Mouse (Mus musculus): ENCODE data around the gene Il5. TPM values are rescaled to one million over a fixed set of nuclear protein-coding genes. Genes with fewer than 3 reads are reported as not detected.

Il5 gene
- polyA plus RNA-seq, 1 experiment from 2014 or later, result not detected

DNA sequence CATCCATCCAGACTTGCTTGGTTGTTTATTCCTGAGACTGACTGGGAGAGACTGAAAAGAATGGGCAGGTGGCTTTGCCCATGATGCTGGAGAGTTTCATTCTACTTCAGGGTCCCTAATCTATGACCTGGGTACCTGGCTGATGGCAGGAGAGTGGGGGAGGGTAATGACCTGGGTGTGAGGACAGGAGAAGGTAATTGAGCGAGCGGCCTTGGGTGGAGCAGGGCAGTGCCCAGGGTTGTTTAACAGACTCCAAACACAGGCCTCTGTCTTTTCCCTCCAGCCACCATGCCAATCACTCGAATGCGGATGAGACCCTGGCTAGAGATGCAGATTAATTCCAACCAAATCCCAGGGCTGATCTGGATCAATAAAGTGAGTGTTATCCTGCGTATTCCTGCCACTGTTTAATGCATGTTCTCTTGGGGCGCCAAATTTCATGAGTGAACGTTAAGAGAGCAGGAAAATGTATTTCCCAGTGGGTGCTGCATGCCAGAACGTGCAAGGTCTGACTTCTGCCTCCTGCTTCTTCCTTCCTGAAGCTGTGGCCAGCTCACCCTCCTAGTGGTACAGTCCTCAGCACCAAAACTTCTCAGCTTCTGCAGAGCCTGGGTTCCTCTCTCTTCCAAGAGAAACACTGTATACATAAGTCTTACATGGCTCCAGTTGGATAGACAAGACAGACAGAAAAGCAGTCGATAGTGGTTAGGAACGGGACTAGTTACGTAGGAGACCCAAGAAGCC is 50.6 kb downstream of the Il5 start:
- H3K4me1 ChIP-seq (ENCODE audit: insufficient read depth), result peaks cover 24% of the 10 kb centered on the region
- H3K27ac ChIP-seq (ENCODE audit: low read depth), result peak overlapping the region; percentile 97
- 53% methylated on average over 11 of the region's 11 CpGs for WGBS (ENCODE audit: insufficient replicate concordance)
- H3K9me3 ChIP-seq (ENCODE audit: low read length), result no peaks in the 10 kb centered on the region
- no peak for ATAC-seq
- DNase-seq, result no peak
- H3K9ac ChIP-seq (replicated peaks), result peak overlapping the region; percentile 88
- H3K27me3 ChIP-seq (ENCODE audit: insufficient read depth, low read length), result no peaks in the 10 kb centered on the region
- peak overlapping the region; percentile 80 for H3K4me3 ChIP-seq (ENCODE audit: low read depth, low read length)
- H3K4me2 ChIP-seq (ENCODE audit: low read depth, low read length), result peak overlapping the region; percentile 79
- peaks cover 38% of the 10 kb centered on the region for H3K36me3 ChIP-seq (replicated peaks; ENCODE audit: insufficient read depth, low read length)
- TF ChIP-seq EP300 (IDR thresholded peaks at IDR 0.05; ENCODE audit: low read depth), result no peak
- no peak for TF ChIP-seq CTCF (IDR thresholded peaks at IDR 0.05; ENCODE audit: low read depth)

DNA sequence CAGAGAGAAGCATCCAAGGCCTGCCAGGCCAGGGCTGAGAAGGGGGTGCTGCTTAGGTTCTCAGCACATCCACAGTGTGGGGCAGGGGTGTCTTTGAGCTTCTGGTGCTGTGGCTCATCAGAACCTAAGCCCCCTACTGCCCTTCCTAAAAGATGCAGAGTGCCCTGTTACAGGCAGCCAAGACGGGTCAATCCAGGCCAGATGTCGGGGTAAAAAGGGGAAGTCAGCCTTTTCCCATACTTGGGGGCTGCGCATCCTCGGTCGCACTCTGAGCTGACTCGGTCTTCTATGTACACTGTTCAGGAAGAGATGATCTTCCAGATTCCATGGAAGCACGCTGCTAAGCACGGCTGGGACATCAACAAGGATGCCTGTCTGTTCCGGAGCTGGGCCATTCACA is 51.9 kb downstream of the Il5 start:
- Histone ChIP-seq H3K27ac (ENCODE audit: low read depth) (no peak overlapping the region), H3K27me3 (ENCODE audit: insufficient read depth, low read length) (no peaks in the 10 kb centered on the region), H3K4me3 (ENCODE audit: low read depth, low read length) (no peak overlapping the region), H3K9me3 (ENCODE audit: low read length) (no peaks in the 10 kb centered on the region), H3K9ac (replicated peaks) (no peak overlapping the region), H3K4me1 (ENCODE audit: insufficient read depth) (peaks cover 26% of the 10 kb centered on the region), H3K36me3 (replicated peaks; ENCODE audit: insufficient read depth, low read length) (peaks cover 46% of the 10 kb centered on the region), H3K4me2 (ENCODE audit: low read depth, low read length) (peak overlapping the region; percentile 79)
- WGBS (ENCODE audit: insufficient replicate concordance), result 47% methylated on average over 9 of the region's 9 CpGs
- DNase-seq, result no peak
- ATAC-seq, result no peak
- TF ChIP-seq EP300 (IDR thresholded peaks at IDR 0.05; ENCODE audit: low read depth) (no peak), CTCF (IDR thresholded peaks at IDR 0.05; ENCODE audit: low read depth) (no peak)

DNA sequence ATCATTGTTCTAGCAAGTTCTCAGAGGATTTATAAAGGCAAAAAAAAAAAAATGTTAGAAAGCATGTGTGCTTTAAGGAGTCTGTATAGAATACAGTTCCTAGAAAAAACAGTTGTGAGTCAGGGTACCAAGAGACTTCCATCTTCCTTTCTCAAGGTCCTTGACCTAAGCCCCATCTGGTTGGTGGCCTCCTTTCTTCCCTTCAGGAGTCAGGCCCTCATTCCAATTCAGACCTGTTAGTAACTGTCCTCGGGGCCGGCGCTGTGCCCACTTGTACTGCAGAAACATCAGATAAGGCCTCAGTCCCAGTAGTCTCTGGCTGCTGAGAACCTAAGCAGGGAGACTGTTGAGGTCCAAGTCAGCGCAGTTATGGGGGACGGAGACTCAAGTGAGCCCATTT is 52.5 kb downstream of the Il5 start, which contains the start of gene Gm17334:
Gene Gm17334 (minus strand): TSS at position 101 of the 400 bp plus-strand sequence.
- Histone ChIP-seq H3K27me3 (ENCODE audit: insufficient read depth, low read length) (no peaks in the 10 kb centered on the region), H3K9me3 (ENCODE audit: low read length) (no peaks in the 10 kb centered on the region), H3K27ac (ENCODE audit: low read depth) (no peak within 1 kb of the TSS), H3K4me3 (ENCODE audit: low read depth, low read length) (no peak within 1 kb of the TSS), H3K36me3 (replicated peaks; ENCODE audit: insufficient read depth, low read length) (peaks cover 51% of the 10 kb centered on the region), H3K4me2 (ENCODE audit: low read depth, low read length) (peak within 1 kb of the TSS; percentile 79), H3K9ac (replicated peaks) (no peak within 1 kb of the TSS), H3K4me1 (ENCODE audit: insufficient read depth) (peaks cover 27% of the 10 kb centered on the region)
- ATAC-seq (no peak), DNase-seq (no peak)
- no peak for TF ChIP-seq EP300 (IDR thresholded peaks at IDR 0.05; ENCODE audit: low read depth)
- no peak for TF ChIP-seq CTCF (IDR thresholded peaks at IDR 0.05; ENCODE audit: low read depth)
- 75% methylated on average over 5 of the region's 5 CpGs for WGBS (ENCODE audit: insufficient replicate concordance)

DNA sequence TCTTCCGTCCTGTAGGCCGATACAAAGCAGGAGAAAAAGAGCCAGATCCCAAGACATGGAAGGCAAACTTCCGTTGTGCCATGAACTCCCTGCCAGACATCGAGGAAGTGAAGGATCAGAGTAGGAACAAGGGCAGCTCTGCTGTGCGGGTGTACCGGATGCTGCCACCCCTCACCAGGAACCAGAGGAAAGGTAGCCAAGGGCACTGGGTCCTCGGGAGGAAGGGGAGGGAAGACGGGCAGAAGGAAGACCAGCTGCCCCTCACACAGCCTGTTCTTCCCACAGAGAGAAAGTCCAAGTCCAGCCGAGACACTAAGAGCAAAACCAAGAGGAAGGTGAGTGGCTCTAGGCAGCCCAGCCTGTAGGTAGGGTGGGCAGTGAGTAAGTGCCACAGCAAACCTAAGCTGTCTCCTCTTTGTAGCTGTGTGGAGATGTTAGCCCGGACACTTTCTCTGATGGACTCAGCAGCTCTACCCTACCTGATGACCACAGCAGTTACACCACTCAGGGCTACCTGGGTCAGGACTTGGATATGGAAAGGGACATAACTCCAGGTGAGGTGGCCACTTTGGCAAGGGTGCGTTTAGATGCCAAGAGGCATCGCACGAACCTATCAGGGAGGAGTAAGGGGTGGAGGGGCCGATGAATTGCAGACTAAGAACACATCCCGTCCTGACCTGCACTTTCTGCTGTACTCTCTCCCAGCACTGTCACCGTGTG is 53.2 kb downstream of the Il5 start:
- peaks cover 57% of the 10 kb centered on the region for H3K36me3 ChIP-seq (replicated peaks; ENCODE audit: insufficient read depth, low read length)
- H3K27me3 ChIP-seq (ENCODE audit: insufficient read depth, low read length), result no peaks in the 10 kb centered on the region
- no peaks in the 10 kb centered on the region for H3K9me3 ChIP-seq (ENCODE audit: low read length)
- no peak for DNase-seq
- no peak overlapping the region for H3K9ac ChIP-seq (replicated peaks)
- TF ChIP-seq CTCF (IDR thresholded peaks at IDR 0.05; ENCODE audit: low read depth) (no peak), EP300 (IDR thresholded peaks at IDR 0.05; ENCODE audit: low read depth) (no peak)
- no peak overlapping the region for H3K4me2 ChIP-seq (ENCODE audit: low read depth, low read length)
- ATAC-seq, result no peak
- H3K27ac ChIP-seq (ENCODE audit: low read depth), result no peak overlapping the region
- WGBS (ENCODE audit: insufficient replicate concordance), result 79% methylated on average over 16 of the region's 16 CpGs
- no peak overlapping the region for H3K4me3 ChIP-seq (ENCODE audit: low read depth, low read length)
- H3K4me1 ChIP-seq (ENCODE audit: insufficient read depth), result peaks cover 25% of the 10 kb centered on the region

Small RNA genes within 50 kb of the gene (microRNA-seq; reads per million reads assigned to microRNA genes)
- gene Mir7671, result not detected

Other genes starting within 250 kb of the Il5 start
- 0.15 and 0.31 TPM in 2 replicates for gene Gm9945, start 240.6 kb upstream of the Il5 start, polyA plus RNA-seq (2015; fragmentation: Nextera tagmentation; extraction: Ambion mirVana)
- gene Sowaha, start 240.5 kb upstream of the Il5 start, polyA plus RNA-seq (2015; fragmentation: Nextera tagmentation; extraction: Ambion mirVana), result 7.4 and 7.9 TPM in 2 replicates
- 6.2 and 7.2 TPM in 2 replicates for gene Sept8, start 201.5 kb upstream of the Il5 start, polyA plus RNA-seq (2015; fragmentation: Nextera tagmentation; extraction: Ambion mirVana)
- gene Kif3a, start 153.4 kb upstream of the Il5 start, polyA plus RNA-seq (2015; fragmentation: Nextera tagmentation; extraction: Ambion mirVana), result 5.3 and 7.1 TPM in 2 replicates
- 0.28 TPM in 1 of 2 replicates, not detected in the other for gene Il4, start 102.1 kb upstream of the Il5 start, polyA plus RNA-seq (2015; fragmentation: Nextera tagmentation; extraction: Ambion mirVana)
- gene Il13, start 86.1 kb upstream of the Il5 start, polyA plus RNA-seq (2015; fragmentation: Nextera tagmentation; extraction: Ambion mirVana), result not detected in 2 replicates
- gene Rad50, start 13.5 kb upstream of the Il5 start, polyA plus RNA-seq (2015; fragmentation: Nextera tagmentation; extraction: Ambion mirVana), result 9.7 and 11.1 TPM in 2 replicates
- gene Irf1, start 49.2 kb downstream of the Il5 start, polyA plus RNA-seq (2015; fragmentation: Nextera tagmentation; extraction: Ambion mirVana), result 22.0 and 24.5 TPM in 2 replicates
- gene Gm17334, start 52.4 kb downstream of the Il5 start, polyA plus RNA-seq (2015; fragmentation: Nextera tagmentation; extraction: Ambion mirVana), result 0.12 and 0.23 TPM in 2 replicates
- gene Gm12216, start 138.5 kb downstream of the Il5 start, polyA plus RNA-seq (2015; fragmentation: Nextera tagmentation; extraction: Ambion mirVana), result 1.1 and 1.5 TPM in 2 replicates
- gene Slc22a5, start 170.9 kb downstream of the Il5 start, polyA plus RNA-seq (2015; fragmentation: Nextera tagmentation; extraction: Ambion mirVana), result 6.8 and 7.2 TPM in 2 replicates

All from liver, postnatal 0 days (tissue).